Mouse (Mus musculus): ENCODE measurements around the gene Fam50b.

DNA sequence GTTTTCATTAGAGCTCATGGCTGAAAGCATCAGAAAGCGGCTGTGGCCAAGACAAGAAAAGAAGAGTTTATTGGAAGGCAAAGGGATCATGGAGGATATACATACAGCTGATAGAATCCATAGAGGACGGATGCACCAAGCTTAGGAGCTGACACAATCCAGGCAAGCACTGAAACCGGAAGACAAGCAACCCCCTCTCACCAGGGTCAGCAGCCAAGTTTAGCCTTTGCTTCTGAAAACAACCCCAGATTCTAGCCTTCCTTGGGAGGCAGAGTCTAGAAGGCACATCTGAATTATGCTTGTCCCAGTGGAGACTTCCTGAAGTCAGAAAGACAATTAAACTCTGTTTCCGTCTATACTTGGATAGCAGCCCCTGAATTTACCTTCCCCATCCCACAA is 47.0 kb downstream of the Fam50b start:
- TF ChIP-seq CTCF (IDR thresholded peaks at IDR 0.05 in 2 of 3, conservative IDR thresholded peaks at IDR 0.05 in 1 of 3; ENCODE audit: control insufficient read depth in 1 of 3, insufficient read depth in 1 of 3, low read depth in 2 of 3, low read length in 3 of 3, poor library complexity in 1 of 3, severe bottlenecking in 1 of 3) (no peak), TCF12 (IDR thresholded peaks at IDR 0.05; ENCODE audit: low read depth, low read length) (no peak), RCOR1 (IDR thresholded peaks at IDR 0.05; ENCODE audit: low read depth, low read length) (no peak), USF1 (IDR thresholded peaks at IDR 0.05; ENCODE audit: low read depth, low read length) (no peak), MYC (IDR thresholded peaks at IDR 0.05; ENCODE audit: low read depth, low read length) (no peak), MAX (IDR thresholded peaks at IDR 0.05; ENCODE audit: low read length) (no peak), GATA1 (IDR thresholded peaks at IDR 0.05; ENCODE audit: low read depth, low read length) (no peak)

All from MEL (cell line).